Mouse (Mus musculus): Measurements from ENCODE around the gene Oas1a.
"Not testable (repeated sequence)": the region's sequence is repeated elsewhere in the genome, so short reads cannot be mapped to it uniquely, and the experiment has no call there.

The Oas1a gene

DNA sequence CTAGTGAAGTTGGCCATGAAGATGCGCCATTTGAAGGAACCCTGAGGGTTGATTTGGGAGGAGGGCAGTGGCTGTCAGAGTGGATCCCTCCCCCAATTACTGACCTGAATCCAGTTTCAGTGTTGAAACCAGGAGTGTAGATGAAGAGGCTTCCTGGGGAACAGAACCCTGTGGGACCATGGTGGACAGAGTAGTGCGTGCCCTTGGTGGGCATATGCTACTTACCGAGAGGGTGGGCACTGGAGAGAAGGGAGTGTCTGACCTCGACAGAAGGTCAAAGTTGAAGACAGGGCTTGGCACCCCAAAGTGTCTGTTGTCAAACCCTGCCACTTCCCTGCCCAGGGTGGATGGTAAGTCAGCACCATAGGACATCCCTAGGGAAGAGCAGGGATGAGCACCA is 13.5 kb downstream of the Oas1a start:
- not testable (repeated sequence) for DNase-seq (ENCODE audit: low spot score)

DNA sequence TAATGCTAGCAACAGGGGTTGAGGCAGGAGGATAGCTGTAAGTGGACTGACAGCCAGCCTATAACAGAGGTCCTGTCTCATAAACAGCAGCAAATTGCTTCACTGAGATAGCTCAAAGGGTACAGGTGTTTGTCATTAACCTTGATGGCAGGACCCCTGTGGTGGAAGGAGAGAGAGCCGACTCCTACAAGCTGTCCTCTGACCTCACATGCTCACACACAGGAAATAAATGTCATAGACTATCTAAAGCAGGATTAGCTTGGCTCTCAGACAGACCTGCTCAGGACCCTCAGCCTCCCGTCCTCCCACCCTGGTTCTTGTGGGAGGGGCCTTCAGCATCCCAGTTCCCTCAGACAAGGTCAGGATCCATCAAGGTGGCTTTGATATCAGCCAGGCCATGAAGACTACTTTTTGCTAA is 15.1 kb downstream of the Oas1a start:
- no peak for DNase-seq (ENCODE audit: low spot score)

DNA sequence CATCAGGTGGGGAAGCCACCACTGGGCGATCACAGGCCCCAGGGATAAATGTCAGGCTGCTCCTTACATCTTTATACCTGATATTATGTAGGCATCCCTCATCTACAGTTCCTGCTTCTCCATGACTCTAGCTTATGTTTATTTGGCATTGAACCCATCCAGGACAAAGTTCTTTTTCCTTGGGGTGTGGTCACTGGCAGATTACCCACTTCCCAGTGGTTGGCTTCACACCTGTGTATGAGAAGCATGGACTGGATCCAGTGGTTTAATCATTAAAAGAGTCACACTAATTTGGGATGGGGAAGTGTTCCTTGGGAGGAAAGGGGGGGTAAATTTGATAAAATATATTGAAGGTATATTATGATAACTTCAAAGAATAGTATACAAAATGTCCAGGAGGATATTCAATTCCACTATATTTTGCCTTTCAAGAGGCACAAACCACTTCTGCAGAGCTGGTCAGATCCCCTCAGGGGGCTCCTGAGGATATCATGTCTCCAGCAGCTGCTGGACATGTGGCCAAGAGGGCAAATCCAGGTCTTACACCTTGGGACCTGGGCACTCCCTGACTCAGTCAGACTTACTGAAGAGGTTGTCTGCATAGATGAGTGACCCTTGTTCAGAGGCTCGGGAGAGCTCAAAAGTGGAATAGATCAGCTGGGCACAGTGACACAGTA is 15.6 kb downstream of the Oas1a start:
- not testable (repeated sequence) for DNase-seq (ENCODE audit: low spot score)

DNA sequence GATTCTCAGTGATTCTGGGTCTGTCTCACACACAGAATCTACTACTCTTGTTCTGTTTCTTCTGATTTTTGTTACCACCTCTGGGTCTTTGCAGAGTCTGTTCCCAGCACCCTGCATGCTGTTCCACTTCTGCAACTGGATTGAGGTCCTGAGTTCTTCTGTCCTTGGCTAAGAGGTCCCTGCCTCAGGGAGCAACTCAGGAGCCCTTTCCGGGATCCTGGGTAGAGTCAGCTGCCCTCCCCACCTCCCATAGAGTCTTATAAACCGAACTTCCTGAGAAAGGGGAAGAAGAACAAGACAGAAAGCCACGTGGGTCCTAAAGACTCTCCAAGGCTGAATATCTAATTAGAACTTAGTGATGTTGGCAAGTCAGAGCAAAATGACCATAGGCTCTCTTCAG is 16.3 kb downstream of the Oas1a start:
- no peak for DNase-seq (ENCODE audit: low spot score)

DNA sequence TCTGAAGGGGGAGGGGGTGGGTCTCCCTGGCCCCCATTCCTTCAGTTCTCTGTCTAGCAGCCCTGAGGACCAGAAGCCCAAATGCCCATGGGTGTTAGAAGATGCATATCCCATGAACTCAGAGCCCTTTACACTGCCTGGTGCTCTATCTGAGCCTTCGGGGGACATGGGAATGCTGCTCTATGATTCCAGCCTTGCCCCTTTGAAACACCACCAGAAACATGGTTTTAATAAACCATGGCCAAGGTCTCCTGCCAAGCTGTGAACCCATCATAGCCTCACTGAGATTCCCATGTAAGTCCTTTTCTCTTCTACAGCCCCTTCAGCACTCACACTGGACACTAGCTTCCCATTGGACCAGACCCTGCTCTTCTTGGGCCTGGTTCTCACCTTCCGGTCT is 17.3 kb downstream of the Oas1a start:
- DNase-seq (ENCODE audit: low spot score) = no peak

DNA sequence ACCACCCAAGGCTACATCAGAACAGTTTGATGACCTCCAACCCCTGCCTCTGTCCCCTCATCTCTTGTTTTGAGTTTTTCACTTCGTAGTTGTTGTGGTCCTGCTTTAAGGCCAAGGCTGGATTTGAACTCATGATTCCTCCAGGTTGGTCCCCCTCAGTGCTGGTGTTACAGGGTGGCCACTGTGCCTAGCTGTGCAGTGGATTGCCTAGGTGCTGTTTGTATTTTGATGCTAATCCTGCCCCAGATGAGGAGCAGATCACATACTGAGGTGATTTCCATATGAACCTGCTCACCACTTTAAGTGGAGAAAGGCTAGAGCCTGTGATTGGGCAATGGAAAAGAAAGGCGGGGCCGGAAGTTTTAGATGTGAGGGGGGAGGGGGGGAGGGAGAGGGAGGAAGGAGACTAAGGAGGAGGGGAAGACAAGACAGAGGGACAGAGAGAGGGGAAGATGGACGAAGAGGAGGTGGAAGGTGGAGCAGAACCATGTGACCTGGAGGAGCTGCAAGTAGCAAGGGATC is 19.0 kb downstream of the Oas1a start:
- not testable (repeated sequence) for DNase-seq (ENCODE audit: low spot score)

DNA sequence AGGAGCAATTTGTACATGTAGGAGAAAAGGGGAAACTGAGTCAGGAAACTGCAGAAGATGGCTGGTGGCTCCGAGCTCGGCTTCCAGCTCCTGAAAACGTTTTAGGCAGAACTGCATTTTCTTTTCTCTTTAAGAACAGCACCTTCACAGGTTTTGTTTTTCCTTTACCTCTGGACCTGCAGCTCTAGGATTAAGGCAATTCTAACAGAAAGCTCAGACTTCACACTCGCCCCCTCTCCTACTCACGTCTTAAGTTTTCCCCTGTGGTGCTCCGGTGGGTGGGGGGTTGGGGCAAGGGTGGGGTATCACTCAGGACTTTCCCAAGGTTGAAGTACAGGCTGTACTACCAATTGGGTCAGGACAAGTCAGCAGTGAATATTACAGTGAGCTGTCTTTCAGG is 19.5 kb downstream of the Oas1a start:
- DNase-seq (ENCODE audit: low spot score) = no peak

DNA sequence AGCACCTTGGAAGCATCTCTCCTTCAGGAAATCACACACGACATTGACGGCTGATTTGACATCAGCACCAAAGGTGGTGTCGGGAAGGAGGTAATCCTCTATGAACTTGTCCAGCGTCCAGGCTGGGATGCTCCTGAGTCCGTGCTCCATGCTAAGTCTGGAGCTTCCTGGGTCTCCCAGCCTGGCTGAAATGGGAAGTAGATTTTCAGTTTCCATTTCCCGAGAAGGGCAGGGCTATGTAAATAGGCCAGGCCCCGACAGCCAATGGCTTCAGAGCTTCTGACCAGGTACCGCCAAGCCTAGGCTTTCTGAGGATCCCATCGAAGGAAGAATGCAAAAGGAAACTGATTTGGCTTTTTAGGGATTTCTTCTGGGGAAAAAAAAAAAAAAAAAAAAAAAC is 19.9 kb downstream of the Oas1a start, which contains the start of gene Oas1g:
TSS of gene Oas1g (minus strand) at position 201 of the 400 bp plus-strand sequence.
- not testable (repeated sequence) for DNase-seq (ENCODE audit: low spot score)

DNA sequence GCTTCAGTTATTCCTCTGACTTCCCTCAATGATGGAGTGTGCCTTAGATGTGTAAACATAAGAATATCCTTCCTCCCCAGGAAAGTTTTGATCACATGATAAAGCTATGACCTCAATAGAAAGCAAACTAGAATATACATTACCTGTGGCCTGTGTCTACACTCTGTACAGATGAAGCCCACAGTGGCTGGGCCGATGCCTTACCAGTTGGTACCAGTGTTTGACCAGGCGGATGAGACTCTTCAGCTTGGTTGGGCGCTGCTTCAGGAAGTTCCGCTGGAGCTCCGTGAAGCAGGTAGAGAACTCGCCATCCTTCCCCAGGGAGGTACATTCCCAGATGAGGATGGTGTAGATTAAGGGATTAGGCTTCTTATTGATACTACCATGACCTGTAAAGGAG is 25.6 kb downstream of the Oas1a start:
- DNase-seq (ENCODE audit: low spot score) = not testable (repeated sequence)

DNA sequence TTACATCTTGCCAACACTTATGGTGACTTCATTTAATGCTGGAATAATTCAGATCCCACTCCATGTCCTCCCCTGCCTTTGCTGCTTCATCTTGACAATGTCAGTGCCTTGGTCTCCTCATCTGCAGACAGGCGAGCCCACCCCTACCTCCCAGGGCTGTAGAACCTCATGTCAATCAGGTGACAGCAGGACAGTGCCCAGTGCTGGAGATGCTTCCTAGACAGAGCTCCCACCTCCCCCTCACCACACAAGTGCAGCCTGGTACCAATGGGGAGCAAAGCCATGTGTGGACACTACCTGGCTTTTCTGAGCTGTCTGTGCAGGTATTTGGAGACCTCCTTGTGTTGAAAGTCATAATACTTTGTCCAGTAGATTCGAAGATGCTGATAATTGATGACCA is 28.5 kb downstream of the Oas1a start:
- DNase-seq (ENCODE audit: low spot score) = not testable (repeated sequence)

DNA sequence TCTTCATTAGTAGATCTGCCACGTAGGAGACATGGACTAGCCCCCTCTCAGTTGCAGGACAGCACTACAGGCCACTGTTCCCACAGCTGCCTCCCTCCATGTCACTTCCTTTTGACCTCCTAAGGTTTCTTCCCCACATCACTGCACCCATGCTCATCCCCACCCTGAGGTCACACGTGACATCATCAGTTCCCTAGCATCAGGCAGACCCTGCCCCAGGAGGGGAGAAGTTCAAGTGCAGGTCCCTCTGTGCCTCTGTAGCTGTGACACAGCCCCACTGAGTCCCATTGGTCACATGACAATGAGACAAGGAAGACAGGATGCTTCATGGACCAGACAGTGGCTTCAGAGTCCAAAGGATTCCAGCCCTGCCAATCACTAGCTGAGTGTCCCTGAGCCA is 29.9 kb downstream of the Oas1a start:
- not testable (repeated sequence) for DNase-seq (ENCODE audit: low spot score)

DNA sequence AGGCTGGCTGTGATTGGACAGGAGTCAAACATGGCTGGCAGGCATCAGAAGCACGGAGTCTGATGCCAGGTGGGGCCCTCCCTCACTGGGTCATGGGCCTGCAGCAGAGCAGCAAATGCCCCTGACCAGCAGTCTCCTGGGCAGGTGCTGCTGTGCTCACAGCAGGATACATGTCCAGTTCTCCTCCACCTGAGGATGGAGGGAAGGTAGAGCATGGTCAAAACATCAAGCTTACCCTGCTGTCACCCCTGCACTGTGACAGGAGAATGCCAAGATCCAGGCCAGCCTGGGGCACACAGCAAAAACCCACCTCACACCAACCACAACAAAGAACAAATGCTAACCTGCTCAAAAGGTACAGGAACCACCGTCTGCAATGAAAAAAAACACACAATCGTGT is 30.5 kb downstream of the Oas1a start:
- DNase-seq (ENCODE audit: low spot score) = not testable (repeated sequence)

DNA sequence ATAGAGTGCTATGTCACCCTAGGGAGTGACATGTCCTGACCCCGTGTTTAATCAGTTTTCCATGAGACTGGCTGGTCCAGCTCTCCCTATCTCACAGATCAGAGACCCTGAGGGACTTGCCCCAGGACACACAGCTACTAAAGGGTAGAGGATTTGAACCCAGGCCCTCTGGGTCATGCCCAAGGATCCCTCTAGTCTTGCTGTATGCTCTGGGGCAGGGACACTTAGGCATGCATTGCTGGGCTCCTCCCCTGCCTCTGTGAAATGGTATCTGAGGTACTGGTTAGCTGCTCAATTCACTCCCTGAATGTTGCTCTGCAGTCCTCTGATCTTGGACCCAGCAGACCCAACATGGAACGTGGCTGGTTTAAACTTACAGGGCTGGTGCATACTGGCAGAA is 35.9 kb downstream of the Oas1a start:
- no peak for DNase-seq (ENCODE audit: low spot score)

DNA sequence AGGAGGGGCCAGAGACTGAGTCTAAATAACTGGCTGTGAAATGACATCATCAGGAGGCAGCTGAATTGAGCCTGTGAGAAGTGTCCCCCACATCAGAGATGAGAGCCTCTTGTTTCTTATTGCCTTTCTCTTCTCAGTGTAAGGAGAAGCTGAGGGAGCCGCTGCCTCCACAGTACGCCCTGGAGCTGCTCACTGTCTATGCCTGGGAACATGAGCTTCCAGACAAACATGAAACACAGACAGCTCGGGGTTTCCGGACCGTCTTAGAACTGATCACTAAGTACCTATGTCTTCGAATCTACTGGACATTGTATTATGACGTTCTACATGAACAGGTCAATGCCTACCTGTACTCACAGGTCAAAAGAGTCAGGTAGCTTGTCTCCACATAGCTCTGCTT is 36.5 kb downstream of the Oas1a start:
- no peak for DNase-seq (ENCODE audit: low spot score)

DNA sequence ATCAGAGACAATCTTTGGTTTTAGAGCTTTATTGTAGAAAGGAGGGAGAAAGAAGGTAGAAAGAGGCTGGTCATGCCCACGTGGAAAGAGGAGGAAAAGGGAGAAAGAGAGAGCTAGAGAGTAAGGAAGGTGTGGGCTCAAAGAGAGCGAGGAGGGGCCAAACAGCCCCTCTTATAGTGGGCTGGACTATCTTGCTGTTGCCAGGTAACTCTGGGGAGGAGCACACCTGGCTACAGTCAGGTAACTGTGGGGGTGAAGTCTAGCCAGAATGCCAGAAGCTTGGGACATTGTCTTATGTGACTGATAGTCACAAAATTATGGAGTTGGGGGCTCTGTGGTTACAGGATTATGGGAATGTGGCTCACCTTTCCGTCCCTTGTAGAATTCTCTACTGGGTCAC is 37.2 kb downstream of the Oas1a start:
- DNase-seq (ENCODE audit: low spot score) = no peak

DNA sequence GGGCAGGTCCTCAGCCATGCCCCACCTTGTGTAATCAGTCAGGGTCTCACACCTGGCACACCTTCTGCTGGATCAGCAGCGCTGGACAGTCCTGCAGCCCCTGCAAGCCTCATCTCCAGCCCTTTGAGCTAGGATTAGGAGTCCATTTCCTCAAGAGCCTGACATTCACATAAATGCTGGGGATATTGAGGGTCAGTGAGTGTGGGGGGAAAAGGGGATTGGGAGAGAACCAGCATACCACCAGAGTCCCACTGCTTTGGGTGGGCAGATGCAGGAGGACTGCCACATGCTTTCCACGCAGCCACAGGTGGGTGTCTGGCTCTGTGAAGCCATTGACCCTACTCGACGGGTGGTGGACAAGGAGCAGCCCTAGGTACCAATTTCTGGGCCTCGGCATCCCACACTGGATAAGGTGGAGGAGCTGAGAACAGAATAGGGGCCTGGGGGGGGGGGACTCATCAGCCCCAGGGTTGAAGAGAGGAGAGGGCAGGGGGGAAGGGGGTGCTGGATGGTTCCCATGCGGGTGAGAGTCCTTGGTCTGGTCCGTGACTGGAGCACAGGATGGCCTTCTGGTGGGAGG is 37.8 kb downstream of the Oas1a start:
- DNase-seq (ENCODE audit: low spot score) = no peak

DNA sequence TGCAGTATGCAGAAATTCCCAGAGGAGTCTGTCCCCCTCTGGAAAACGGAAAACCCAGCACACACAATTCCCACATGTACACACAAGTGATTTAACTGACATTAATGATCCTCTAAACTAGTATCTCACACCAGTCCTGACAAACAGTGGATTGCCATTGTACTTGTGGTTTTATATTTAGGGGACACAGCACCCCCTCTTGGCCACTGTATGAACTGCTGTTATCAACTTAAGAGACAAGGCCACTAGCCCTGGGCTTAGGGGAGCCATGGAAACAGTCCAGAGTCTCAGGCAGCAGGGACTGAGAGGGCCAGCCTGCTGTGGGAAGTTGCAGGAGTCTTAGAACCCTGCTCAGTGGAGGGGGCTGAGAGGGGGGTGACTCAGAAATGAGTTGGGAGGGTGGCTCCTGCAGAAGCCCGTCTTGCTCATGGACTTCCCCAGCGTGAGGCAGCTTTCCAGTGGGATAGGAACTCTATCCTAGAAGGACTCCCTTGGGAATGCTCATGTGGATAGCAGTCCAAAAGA is 41.9 kb downstream of the Oas1a start:
- no peak for DNase-seq (ENCODE audit: low spot score)

DNA sequence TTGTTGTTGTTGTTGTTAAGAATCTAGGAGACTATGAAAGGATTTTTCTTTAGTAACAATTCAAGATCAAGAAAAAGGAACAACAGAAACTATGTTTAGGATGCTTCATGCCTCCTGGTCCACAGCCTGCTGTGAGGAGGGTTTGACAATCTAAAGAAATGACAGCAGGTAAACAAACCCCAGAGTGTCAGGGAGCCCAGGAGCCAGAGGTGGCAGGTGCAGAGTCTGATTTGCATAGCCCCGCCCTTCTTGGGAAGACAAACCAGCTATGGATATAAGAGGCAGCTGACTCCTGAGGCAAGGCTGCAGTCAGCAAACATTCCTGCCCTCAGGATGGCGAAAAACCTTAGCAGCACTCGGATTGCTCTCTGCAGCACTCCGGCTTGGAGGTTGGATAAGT is 46.2 kb downstream of the Oas1a start, which contains the start of gene Oas1h:
TSS of gene Oas1h (plus strand) at position 301 of the 400 bp plus-strand sequence.
- no peak for DNase-seq (ENCODE audit: low spot score)

DNA sequence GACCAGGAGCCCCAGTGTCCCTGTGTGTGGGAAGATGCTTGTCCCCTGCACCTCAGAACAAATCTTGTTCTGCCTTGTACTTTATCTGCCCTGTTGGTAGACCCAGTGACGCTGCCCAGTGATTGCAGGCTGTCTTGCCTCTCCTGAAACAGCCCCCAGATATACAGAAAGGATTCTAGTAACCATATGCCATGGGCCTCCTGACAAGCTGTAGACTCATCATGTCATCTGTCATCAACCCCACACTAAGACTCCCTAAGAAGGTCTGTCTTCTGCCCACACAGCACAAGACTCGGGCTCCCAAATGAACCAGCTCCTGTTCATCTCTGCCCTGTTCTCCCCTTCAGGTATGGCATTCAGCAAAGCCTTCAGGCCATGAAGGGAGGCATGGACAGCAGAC is 48.1 kb downstream of the Oas1a start:
- DNase-seq (ENCODE audit: low spot score) = no peak

DNA sequence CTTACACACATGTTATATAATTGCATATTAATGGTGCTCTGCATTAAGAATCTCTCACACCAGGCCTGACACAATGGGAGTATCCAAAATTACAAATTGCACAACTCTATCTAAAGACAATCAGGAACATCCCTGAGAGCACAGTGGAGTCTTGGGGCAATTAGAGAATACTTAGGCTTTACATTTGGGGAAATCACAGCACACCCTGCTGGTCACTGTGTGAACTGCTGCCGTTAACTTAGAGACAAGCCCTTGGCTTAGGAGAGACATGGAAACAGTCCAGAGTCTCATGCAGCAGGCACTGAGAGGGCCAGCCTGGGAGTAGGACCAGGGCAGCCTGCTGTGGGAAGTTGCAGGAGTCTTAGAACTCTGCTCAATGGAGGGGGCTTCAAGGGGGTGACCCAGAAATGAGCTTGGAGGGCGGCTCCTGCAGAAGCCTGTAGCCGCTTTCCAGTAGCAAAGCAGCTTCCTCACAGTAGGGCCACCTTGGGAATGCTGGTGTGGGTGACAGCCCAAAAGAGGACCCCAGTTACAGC is 57.7 kb downstream of the Oas1a start:
- DNase-seq (ENCODE audit: low spot score) = no peak

DNA sequence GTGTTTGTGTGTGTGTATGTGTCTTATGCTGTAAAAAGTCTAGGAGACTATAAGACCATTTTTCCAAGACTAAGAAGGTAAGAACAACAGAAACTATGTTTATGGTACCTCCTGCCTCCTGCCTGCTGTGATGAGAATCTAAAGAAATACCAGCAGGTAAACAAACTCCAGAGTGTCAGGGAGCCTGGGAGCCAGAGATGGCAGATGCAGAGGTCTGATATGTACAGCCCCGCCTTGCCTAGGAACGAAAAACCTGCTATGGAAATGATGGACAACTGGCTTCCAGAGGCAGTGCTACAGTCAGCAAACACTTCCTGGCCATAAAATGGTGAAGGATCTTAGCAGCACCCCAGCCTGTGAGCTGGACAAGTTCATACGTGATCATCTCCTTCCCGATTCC is 60.3 kb downstream of the Oas1a start, which contains the start of gene Oas1f:
TSS of gene Oas1f (plus strand) at position 301 of the 400 bp plus-strand sequence.
- no peak for DNase-seq (ENCODE audit: low spot score)
